Mouse (Mus musculus) embryo, embryonic 11.5 days (tissue): ENCODE measurements around the gene Timm44.

ENCODE experiments used
- DNase-seq: peaks from one replicate; pipeline ENCODE4 v3.0.0-alpha.2; 2012; ENCODE audit warnings: low read depth, low spot score

Gene Timm44

GRCm38 (mm10) chr8:4237814-4238433, 37.8 kb downstream of the Timm44 start:
- no peak for DNase-seq

DNA sequence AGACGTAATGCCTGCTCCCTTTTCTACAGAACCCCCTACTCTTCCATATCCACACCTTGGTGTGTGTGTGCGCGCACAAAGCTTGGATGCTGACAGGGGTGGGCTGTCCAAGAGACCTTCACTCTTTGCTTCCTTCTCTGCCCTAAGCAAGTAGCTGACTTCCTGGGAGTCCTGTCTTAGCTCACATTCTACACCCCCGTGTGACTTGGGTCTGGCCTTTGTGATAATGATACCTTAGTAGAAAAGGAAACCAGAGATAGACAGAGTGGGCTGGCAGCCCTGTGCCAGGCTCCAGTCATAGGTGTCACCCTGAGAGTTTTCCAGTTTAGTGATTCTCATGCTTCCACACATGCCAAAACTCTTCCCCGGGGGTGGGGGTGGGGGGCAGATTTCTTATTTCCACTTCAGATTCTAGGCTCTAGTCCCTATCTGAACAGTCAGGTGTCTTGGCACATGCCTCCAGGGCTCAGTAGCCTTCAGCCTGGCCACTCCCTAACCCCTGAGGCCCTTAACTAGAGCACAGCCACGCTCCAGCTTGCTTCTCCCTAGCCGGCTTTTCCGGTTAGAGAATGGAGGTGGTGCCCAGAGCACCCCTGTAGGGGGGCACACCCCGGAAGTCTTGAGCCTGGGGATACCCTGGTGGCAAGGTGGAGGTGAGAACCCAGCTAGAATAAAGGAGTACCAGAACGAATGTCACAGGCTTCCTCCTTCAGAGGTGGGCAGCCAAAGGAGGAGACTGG, 44.9 kb downstream of the Timm44 start:
- no peak for DNase-seq

DNA sequence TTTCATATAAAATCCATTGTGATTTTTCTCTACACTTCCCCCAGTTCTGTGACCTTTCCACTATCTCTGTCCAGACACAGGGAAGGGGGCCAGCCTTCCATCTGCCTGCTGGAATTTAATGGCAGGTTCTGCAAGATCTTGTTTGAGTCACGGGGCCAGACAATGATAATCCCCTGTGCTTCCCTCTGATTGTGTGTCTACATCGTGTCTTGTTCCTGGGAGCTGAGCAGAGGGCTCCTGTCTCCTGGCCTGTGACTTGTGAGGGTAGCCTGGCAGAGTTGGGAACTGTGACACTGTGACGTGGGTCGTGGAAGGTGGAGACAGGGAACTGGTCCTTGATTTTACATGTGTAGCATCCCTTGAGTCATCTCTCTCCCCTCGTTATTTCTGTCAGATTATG, 45.9 kb downstream of the Timm44 start:
- DNase-seq, result no peak

DNA sequence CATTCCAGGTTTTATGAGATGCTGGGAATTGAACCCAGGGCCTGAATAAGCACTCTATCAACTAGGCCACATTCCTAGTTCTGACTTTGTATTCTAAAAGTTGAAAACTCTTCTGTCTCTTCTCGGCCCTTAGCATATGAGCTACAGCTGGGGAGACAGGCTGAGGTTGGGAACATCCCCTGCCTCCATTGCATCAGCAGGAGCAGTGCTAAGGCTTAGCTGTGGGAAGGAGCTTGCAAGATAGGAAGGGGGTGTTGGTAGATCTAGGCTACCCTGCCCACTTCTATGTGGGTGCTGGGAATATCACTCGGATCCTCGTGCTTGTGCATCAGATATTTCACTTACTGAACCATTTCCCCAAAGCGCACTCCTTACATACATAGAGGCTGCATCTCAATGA, 47.8 kb downstream of the Timm44 start:
- no peak for DNase-seq

- DNase-seq, result no peak
These were observed 48.9 kb downstream of the Timm44 start, which contains the start of gene Lrrc8e for GRCm38 (mm10) chr8:4226739-4227347. Gene Lrrc8e (plus strand): TSS chr8:4226827.

DNA sequence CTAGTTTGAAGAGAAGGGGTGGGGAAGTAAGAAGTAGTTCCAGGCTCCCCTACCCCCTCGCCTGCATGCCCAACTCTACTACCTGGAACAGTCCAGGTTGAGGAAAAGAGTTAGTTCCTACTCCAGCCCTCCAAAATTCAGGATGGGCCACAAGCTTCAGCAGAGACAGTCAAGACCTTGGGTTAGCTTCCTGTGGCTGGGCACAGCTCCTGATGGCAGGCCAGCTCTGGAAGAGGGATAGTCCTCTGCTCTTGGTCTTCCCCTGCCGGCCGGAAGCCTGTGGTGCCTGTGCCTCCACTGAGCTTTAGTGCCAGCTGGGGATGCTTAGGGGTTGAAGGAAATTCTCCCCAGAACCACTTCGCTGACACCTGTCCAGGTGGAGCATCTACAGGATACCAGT, 49.4 kb downstream of the Timm44 start:
- no peak for DNase-seq

GRCm38 (mm10) chr8:4222059-4222458, 53.7 kb downstream of the Timm44 start:
- DNase-seq, result no peak

DNA sequence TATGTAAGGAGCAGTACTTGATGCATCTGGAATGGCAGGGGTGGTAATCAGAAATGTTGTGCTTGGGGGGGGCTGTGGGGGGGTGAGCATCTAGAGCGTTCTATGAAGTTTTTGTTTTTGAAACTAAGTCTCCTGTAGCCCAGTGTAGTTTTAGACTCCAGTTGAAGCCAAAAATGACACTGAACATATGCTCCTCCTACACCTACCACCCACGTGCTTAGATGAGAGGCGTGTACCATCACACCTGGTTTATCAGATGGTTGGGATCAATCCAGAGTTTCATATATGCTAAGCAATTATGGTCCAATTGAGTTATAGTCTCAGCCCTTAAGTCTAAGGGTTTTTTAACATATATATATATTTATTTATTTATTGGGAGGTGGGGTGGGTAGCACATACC, 56.1 kb downstream of the Timm44 start:
- no peak for DNase-seq

DNA sequence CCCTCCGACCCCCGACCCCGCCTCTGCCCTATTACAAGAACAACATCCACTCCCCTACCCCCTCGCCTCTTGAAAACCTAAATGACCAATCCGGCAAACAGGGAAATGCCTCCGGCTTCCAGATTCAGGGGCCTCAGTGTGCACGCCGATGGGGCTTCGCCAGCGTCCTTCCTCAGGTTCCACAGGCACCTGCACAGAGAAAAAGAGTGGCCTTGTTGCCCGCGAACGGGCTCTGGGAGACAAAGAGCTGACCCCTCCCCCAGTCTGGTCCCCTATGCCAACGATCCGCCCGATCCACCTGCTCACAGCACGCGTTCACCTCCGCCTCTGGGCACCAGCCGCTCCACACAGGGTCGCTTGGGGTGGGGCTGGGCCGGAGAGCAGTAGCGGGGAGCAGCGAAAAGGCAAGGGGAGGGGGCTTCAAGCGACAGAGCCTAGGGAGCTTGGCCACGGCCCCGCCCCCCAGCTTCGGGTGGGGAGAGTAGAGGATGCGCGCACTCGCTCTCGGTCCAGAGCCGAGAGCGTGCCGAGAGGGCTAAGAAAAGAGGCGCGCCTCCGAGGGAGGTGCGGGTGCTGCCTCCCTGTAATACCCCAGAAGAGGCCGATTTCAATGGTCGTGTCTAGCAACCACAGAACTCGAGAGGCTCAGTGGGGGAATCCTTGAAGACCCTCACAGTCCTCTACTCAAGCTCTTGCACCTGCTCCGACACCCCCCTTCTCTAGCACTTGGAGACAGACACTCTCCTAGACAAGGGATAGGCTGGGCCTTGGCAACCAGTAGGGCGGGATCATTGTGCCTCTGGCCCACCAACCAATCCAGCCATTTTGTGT, 58.7 kb downstream of the Timm44 start, which contains the start of gene Prr36:
Gene Prr36, minus strand, starts transcription at position 669 of the 831 bp plus-strand sequence.
- DNase-seq, result no peak

DNA sequence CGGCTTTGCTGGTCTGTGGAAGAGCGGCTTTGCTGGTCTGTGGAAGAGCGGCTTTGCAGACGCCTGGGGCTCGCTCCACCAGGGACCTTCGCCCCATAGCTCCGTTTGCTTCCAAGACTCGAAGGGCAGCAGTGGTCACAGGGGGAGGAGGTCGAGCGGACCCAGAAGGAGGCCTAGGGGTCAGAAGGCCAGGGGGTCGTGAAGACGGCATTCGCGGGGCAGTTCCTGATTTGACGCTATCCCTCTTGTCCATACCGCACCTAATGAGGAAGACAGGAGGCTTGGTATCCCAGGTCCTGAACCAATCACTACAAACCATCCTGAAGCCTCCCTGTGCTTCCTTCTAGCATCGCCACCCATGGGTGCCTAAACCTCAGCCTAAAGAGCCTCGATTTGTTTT, 59.4 kb downstream of the Timm44 start:
- DNase-seq, result no peak

DNA sequence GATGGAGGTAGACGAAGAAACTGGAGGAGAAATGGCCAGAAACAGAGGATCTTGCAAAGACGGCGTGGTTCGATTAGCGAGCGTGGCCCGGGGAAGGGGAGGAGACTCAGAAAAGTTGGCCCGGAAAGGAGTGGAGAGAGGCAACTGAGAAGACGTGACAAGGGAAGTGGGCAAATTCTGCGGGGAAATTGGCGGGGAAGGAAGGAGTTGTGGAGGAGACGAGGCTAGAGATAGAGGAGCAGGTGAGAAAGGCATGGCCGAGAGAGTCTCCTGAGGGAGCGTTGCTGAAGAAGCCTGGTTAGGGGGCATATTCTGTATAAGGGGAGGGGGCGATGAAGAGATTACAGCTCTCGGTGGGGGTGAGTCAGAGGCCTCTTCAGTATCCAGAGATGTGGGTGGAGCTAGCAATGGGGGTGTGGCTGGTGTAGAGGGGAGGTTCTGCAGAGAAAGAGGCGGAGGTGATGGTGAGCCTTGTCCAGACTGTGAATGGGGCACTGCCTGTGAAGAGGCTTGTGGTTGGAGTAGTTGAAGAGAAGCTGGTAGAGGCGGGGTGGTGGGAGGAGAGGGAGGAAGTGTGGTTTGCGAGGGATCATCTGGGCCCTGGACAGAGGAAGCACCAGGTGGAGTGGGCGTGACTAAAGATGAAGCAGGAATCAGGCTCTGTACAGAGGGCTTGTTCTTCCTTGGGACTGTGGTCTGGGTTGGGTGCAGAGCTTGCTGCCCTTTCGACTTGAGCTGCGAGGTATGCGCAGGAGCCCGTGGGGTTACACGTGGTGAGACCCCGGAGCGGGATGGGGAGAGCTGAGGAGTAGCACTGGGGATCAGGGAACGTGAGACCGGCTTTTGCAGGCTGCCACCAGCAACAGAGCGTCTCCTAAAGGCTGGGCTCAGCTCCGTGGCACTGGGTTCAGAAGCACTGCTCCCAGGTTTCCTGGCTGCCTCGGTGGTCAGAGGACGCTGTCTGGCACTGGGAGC, 61.4 kb downstream of the Timm44 start:
- DNase-seq, result no peak

- DNase-seq, result no peak
These were observed 62.3 kb downstream of the Timm44 start for GRCm38 (mm10) chr8:4213210-4214005.

- no peak for DNase-seq
These were observed 62.9 kb downstream of the Timm44 start for GRCm38 (mm10) chr8:4212809-4213209.

GRCm38 (mm10) chr8:4211097-4211496, 64.6 kb downstream of the Timm44 start:
- DNase-seq, result no peak
